Mouse (Mus musculus) E14TG2a.4 (cell line): ENCODE data around the gene Myo9b.
A peak's percentile ranks its signal among the peaks of the same experiment; 100 is the strongest.

Experiments
- CTCF ChIP-seq: conservative IDR thresholded peaks from 2 replicates; pipeline ENCODE4 v1.5.1; 2014; ENCODE audit warnings: low read length
- NANOG ChIP-seq: IDR thresholded peaks from 2 replicates; pipeline ENCODE4 v1.6.1; 2014; ENCODE audit warnings: borderline replicate concordance, low read length, mixed read lengths
- POU5F1 ChIP-seq: IDR thresholded peaks from 2 replicates; pipeline ENCODE4 v1.6.1; 2014; ENCODE audit warnings: low read length, borderline replicate concordance

- TF ChIP-seq CTCF (peak; percentile 62), POU5F1 (no peak), NANOG (no peak)
These were observed 112.8 kb downstream of the Myo9b start for GRCm38 (mm10) chr8:71385212-71385835.
